Mouse (Mus musculus): ENCODE results near the gene Mospd1. TPM values are rescaled to one million over a fixed set of nuclear protein-coding genes. Genes with fewer than 3 reads are reported as not detected.
A peak's percentile ranks its signal among the peaks of the same experiment; 100 is the strongest.

Mospd1 gene
- polyA plus RNA-seq (2012; rRNA removed) = 0.18 and 0.49 TPM in 2 replicates

DNA sequence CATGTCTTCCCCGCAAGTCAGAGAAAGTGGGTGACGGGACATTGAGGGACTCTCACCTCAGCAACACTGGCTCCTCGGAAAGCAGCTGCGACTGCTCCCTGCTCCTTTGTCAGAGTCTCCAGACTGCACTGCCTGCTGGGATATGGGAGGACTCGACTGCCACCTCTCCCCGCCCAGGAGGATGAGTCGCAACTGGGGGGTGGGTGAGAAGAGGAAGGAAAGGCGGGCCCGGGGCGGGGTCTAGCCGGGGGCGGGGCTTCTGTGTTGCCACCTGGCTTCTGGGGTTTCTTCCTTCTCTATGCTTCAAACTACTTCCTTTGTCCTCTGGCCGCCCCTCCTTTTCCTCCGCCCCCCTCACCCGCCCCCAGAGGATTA, at the start of gene Mospd1:
Gene Mospd1 (minus strand): TSS at position 137 of the 375 bp plus-strand sequence.
- Histone ChIP-seq H3K27me3 (ENCODE audit: control insufficient read depth, insufficient read depth, low read length) (no peaks in the 10 kb centered on the region), H3K36me3 (ENCODE audit: control insufficient read depth, insufficient read depth, low read length) (no peaks in the 10 kb centered on the region), H3K4me1 (ENCODE audit: control insufficient read depth, insufficient read depth, insufficient read length, low read length) (no peaks in the 10 kb centered on the region), H3K27ac (ENCODE audit: insufficient read depth, low read depth, low read length) (peak within 1 kb of the TSS; percentile 64), H3K4me3 (ENCODE audit: low read depth, low read length) (peak within 1 kb of the TSS; percentile 80)
- TF ChIP-seq POLR2A (IDR thresholded peaks at IDR 0.05; ENCODE audit: low read depth, low read length) (peak; percentile 85), CTCF (IDR thresholded peaks at IDR 0.05; ENCODE audit: extremely low read depth, insufficient read length, insufficient replicate concordance, low read depth, low read length) (no peak)
- WGBS = 8% methylated on average over 14 of the region's 15 CpGs

DNA sequence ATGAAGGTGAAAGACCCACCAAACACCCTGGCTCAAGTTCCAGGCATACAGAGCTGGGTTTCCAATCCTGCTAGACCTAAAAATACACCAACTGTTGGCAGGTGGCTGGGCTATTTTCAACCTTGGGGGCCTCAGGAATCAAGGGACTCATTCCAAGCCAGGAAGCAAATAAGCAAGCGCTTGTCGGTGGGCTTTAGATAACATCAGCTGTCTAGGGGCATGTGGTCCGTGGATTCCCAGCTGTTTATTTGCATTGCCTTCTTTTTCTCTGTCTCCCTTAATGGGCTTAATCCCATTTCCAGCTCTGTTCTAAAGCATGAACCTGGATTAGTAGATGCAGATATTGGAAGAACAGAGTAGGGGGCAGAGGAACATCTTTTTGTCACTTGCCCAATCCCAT, 16.1 kb upstream of the Mospd1 start:
- H3K27me3 ChIP-seq (ENCODE audit: control insufficient read depth, insufficient read depth, low read length) = no peaks in the 10 kb centered on the region
- no peak for TF ChIP-seq POLR2A (IDR thresholded peaks at IDR 0.05; ENCODE audit: low read depth, low read length)
- TF ChIP-seq CTCF (IDR thresholded peaks at IDR 0.05; ENCODE audit: extremely low read depth, insufficient read length, insufficient replicate concordance, low read depth, low read length) = no peak
- H3K27ac ChIP-seq (ENCODE audit: insufficient read depth, low read depth, low read length) = no peak overlapping the region
- 61% methylated on average over 3 of the region's 3 CpGs for WGBS
- no peak overlapping the region for H3K4me3 ChIP-seq (ENCODE audit: low read depth, low read length)
- H3K36me3 ChIP-seq (ENCODE audit: control insufficient read depth, insufficient read depth, low read length) = no peaks in the 10 kb centered on the region
- H3K4me1 ChIP-seq (ENCODE audit: control insufficient read depth, insufficient read depth, insufficient read length, low read length) = no peaks in the 10 kb centered on the region

DNA sequence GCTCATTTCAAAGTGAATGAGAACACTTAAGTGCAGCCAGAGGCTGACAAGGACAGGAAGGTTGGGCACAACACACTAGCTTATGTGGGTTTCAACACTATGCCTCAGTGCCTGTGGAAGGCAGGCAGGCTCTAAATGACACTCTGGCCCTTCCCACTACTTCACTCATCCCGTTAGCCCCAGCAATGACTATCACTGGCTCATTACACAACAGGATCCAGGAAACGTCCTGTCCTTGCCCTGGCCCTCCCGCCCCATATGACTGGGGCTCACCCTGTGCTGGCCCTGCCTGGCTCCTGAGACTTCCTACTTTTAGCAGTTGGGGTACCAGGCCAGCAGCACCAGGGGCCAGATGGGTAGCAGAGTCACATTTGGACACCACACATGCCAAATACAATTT, 12.8 kb upstream of the Mospd1 start:
- no peak for TF ChIP-seq POLR2A (IDR thresholded peaks at IDR 0.05; ENCODE audit: low read depth, low read length)
- no peak for TF ChIP-seq CTCF (IDR thresholded peaks at IDR 0.05; ENCODE audit: extremely low read depth, insufficient read length, insufficient replicate concordance, low read depth, low read length)
- H3K36me3 ChIP-seq (ENCODE audit: control insufficient read depth, insufficient read depth, low read length) = no peaks in the 10 kb centered on the region
- no peaks in the 10 kb centered on the region for H3K4me1 ChIP-seq (ENCODE audit: control insufficient read depth, insufficient read depth, insufficient read length, low read length)
- H3K4me3 ChIP-seq (ENCODE audit: low read depth, low read length) = no peak overlapping the region
- H3K27me3 ChIP-seq (ENCODE audit: control insufficient read depth, insufficient read depth, low read length) = no peaks in the 10 kb centered on the region
- no peak overlapping the region for H3K27ac ChIP-seq (ENCODE audit: insufficient read depth, low read depth, low read length)
- WGBS = 31% methylated on average over 3 of the region's 3 CpGs

DNA sequence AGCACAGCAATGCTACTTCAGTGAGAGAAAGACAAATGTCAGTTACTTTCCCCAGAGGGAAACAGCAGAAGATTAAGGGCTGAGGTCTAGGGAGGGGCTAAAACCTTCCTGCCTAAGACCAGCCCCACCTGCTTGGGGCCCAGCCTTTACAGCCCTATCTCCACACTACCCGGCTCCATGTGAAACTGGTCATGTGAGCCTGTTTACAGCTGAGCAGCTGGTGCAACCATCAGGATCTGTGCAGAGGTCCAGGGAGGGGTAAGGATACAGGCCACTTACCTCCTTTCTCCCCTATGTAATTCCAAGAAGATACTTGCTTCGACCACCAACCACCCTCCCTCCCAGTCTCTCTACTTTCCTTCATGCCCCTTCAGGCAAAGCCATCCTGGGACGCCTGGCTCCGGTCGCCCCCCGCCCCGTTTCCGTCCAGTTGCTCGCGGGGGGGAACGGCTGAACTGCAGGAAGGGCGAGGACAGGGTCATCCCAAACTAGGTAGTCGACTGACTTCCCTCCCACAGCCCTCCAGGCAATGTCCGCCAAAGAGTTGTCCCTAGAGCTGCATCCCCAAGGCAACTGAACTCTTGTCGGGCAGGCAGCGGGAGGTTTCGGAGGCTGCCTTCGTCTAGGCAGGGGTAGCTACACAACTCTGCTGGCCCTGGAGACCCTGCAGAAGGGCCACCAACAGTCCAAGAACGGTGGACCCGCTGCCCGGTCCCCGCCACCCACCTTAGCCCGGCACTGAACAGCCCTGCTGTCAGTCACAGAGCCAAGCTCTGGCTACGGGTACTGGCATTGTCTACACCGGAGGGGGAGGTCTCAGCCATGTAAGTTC, 552 bp downstream of the Mospd1 start:
- TF ChIP-seq CTCF (IDR thresholded peaks at IDR 0.05; ENCODE audit: extremely low read depth, insufficient read length, insufficient replicate concordance, low read depth, low read length) (no peak), POLR2A (IDR thresholded peaks at IDR 0.05; ENCODE audit: low read depth, low read length) (no peak)
- peak overlapping the region; percentile 80 for H3K4me3 ChIP-seq (ENCODE audit: low read depth, low read length)
- WGBS = 7% methylated on average over 25 of the region's 25 CpGs
- H3K27ac ChIP-seq (ENCODE audit: insufficient read depth, low read depth, low read length) = peak overlapping the region; percentile 64
- H3K4me1 ChIP-seq (ENCODE audit: control insufficient read depth, insufficient read depth, insufficient read length, low read length) = no peaks in the 10 kb centered on the region
- H3K36me3 ChIP-seq (ENCODE audit: control insufficient read depth, insufficient read depth, low read length) = no peaks in the 10 kb centered on the region
- no peaks in the 10 kb centered on the region for H3K27me3 ChIP-seq (ENCODE audit: control insufficient read depth, insufficient read depth, low read length)

DNA sequence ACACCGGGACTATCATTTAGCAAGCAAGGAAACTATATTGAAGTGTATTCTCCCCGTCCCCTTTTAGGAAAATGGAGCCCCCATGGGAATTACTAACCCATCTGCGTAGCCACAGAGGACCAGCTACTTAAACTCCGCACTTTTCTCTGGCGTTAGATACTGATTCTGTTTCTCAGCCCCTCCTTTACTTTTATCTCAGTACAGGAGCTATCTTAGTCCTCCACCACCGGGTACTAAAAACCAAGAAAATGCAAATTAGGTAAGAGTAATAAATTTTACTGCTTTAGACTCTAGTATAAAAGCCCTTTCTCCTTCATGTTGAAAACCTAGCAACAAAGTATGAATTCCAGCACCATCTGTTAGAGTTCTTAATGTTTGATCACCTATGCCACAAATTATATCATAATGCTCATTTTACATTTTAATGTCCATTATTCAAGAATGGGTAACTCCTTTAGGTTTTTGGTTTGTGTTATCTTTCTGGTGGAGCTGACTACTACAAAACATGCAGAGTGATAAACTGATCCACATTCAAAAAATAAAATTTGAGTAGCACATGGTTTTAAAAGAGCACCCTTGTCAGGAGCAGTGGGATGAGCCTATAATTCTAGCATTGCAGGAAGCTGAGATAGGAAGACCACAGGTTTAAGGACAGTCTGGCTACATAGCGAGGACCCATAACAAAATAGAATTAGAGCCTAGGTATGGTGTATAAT, 5.5 kb downstream of the Mospd1 start:
- Histone ChIP-seq H3K4me3 (ENCODE audit: low read depth, low read length) (no peak overlapping the region), H3K27ac (ENCODE audit: insufficient read depth, low read depth, low read length) (no peak overlapping the region), H3K36me3 (ENCODE audit: control insufficient read depth, insufficient read depth, low read length) (no peaks in the 10 kb centered on the region), H3K4me1 (ENCODE audit: control insufficient read depth, insufficient read depth, insufficient read length, low read length) (no peaks in the 10 kb centered on the region), H3K27me3 (ENCODE audit: control insufficient read depth, insufficient read depth, low read length) (no peaks in the 10 kb centered on the region)
- TF ChIP-seq CTCF (IDR thresholded peaks at IDR 0.05; ENCODE audit: extremely low read depth, insufficient read length, insufficient replicate concordance, low read depth, low read length) (no peak), POLR2A (IDR thresholded peaks at IDR 0.05; ENCODE audit: low read depth, low read length) (no peak)
- WGBS = 69% methylated on average over 7 of the region's 7 CpGs

DNA sequence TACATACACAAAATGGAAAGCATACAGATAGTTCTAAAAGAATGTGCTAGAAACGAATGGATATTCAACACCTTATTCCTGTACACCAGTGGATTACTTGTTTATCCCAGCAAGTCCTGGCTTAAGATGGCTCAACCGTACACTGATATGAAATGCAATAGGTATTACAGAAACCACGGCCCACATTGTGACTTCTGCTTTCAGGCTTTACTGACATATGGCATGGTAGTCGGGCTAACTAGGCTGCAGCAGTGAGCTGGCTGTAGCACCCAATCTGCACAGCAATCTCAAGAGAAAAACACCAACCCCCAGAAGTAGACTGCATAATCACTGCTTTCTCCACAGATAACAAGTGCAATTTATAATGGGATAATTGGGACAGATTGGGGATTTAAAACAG, 21.9 kb downstream of the Mospd1 start:
- no peaks in the 10 kb centered on the region for H3K27me3 ChIP-seq (ENCODE audit: control insufficient read depth, insufficient read depth, low read length)
- no peak overlapping the region for H3K4me3 ChIP-seq (ENCODE audit: low read depth, low read length)
- no peak overlapping the region for H3K27ac ChIP-seq (ENCODE audit: insufficient read depth, low read depth, low read length)
- WGBS = 90% methylated on average over 4 of the region's 4 CpGs
- no peaks in the 10 kb centered on the region for H3K4me1 ChIP-seq (ENCODE audit: control insufficient read depth, insufficient read depth, insufficient read length, low read length)
- TF ChIP-seq CTCF (IDR thresholded peaks at IDR 0.05; ENCODE audit: extremely low read depth, insufficient read length, insufficient replicate concordance, low read depth, low read length) (no peak), POLR2A (IDR thresholded peaks at IDR 0.05; ENCODE audit: low read depth, low read length) (no peak)
- H3K36me3 ChIP-seq (ENCODE audit: control insufficient read depth, insufficient read depth, low read length) = peaks cover 6% of the 10 kb centered on the region

DNA sequence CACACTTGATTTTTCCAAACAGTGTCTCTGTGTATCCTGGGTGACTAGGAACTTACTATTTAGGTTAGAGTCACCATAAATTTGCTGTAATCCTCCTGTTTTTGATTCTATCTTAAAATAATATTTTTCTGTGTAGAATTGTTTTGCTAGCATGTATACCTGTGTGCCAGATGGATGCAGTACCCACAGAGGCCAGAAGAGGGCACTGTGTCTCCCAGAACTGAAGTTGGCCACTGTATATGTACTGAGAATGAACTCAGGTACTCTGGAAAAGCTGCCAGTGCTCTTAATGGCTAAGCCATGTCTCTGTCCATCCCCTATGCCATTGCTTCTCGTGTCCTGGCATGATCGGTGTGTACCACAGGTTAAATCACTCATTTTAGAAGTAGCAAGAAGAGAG, 28.8 kb downstream of the Mospd1 start:
- no peaks in the 10 kb centered on the region for H3K27me3 ChIP-seq (ENCODE audit: control insufficient read depth, insufficient read depth, low read length)
- H3K27ac ChIP-seq (ENCODE audit: insufficient read depth, low read depth, low read length) = no peak overlapping the region
- WGBS = 49% methylated on average over 2 of the region's 2 CpGs
- H3K36me3 ChIP-seq (ENCODE audit: control insufficient read depth, insufficient read depth, low read length) = no peaks in the 10 kb centered on the region
- H3K4me3 ChIP-seq (ENCODE audit: low read depth, low read length) = no peak overlapping the region
- no peak for TF ChIP-seq POLR2A (IDR thresholded peaks at IDR 0.05; ENCODE audit: low read depth, low read length)
- peak; percentile 60; the same call in 1 of the 2 replicates for TF ChIP-seq CTCF (IDR thresholded peaks at IDR 0.05; ENCODE audit: extremely low read depth, insufficient read length, insufficient replicate concordance, low read depth, low read length)
- H3K4me1 ChIP-seq (ENCODE audit: control insufficient read depth, insufficient read depth, insufficient read length, low read length) = no peaks in the 10 kb centered on the region
